Mouse (Mus musculus): ENCODE measurements at regions not wholly inside any gene's neighbourhood (a gene's known extent, or its start where the extent isn't known, plus 50 kb on each side); places are given as distances from the start of the nearest gene placed in this dataset.

DNA sequence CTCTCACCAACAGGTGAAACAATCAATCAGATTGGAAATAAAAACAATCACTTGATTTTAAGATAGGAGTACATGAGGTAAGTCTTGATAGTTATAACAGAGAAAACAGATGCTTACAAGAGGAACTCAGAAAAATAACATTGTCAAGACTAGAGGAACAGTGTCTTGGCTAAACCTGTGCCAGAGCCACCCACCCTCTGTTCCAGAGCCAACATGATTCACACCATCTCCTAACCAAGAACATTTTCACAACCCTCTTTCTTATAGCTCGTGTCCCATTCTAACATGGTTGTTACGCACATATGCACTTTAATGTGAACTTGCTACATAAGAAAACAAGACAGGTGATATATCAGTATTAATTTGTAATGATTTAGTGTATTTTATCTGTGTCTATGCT is 565.6 kb downstream of the Defb40 start:
- TF ChIP-seq CTCF (IDR thresholded peaks at IDR 0.05; ENCODE audit: insufficient read depth, low read depth, low read length) (no peak), POLR2A (IDR thresholded peaks at IDR 0.05; ENCODE audit: insufficient read depth, low read depth, low read length) (no peak)
